Mouse (Mus musculus) forebrain, embryonic 15.5 days (tissue): ENCODE data around the gene Icos. TPM values are rescaled to one million over a fixed set of nuclear protein-coding genes. Genes with fewer than 3 reads are reported as not detected.

Experiments used
- ATAC-seq: fragments of 200-750 bp; cut with Nextera tagmentation; replicated peaks from 2 replicates; pipeline ENCODE4 v1.8.0; 2017; ENCODE audit warnings: mild to moderate bottlenecking, moderate TSS enrichment, moderate library complexity
- H3K27ac ChIP-seq: fragments of 300-500 bp; sonication (generic); replicated peaks from 2 replicates; pipeline ENCODE4 v1.5.1; 2015; ENCODE audit warnings: mild to moderate bottlenecking, inconsistent platforms
- H3K27me3 ChIP-seq: fragments of 300-500 bp; sonication (generic); 2 replicates; pipeline ENCODE4 v1.6.1; 2015; ENCODE audit warnings: inconsistent platforms
- H3K36me3 ChIP-seq: fragments of 300-500 bp; sonication (generic); 2 replicates; pipeline ENCODE4 v1.6.1; 2015; ENCODE audit warnings: mild to moderate bottlenecking, inconsistent platforms
- H3K4me1 ChIP-seq: fragments of 300-500 bp; sonication (generic); 2 replicates; pipeline ENCODE4 v1.6.1; 2015; ENCODE audit warnings: inconsistent platforms
- H3K4me2 ChIP-seq: fragments of 300-500 bp; sonication (generic); replicated peaks from 2 replicates; pipeline ENCODE4 v1.6.1; 2015; ENCODE audit warnings: mild to moderate bottlenecking, inconsistent platforms
- H3K4me3 ChIP-seq: fragments of 300-500 bp; sonication (generic); 2 replicates; pipeline ENCODE4 v1.5.1; 2015; ENCODE audit warnings: mild to moderate bottlenecking, inconsistent platforms
- H3K9ac ChIP-seq: fragments of 300-500 bp; sonication (generic); replicated peaks from 2 replicates; pipeline ENCODE4 v1.6.1; 2015; ENCODE audit warnings: mild to moderate bottlenecking, inconsistent platforms
- H3K9me3 ChIP-seq: fragments of 300-500 bp; sonication (generic); 2 replicates; pipeline ENCODE4 v1.6.1; 2016; ENCODE audit warnings: inconsistent platforms
- WGBS: fragments of 180-500 bp; shearing (Covaris S2); methylation state at CpG from one replicate; pipeline ENCODE4 v1.1.7; 2015; ENCODE audit warnings: mixed read lengths; 5-methylcytosine and 5-hydroxymethylcytosine counted together
- polyA plus RNA-seq: library from polyadenylated mRNA; unstranded; fragments of >200 nt; fragmentation: Nextera tagmentation; extraction: Ambion mirVana; gene quantifications from 2 replicates; pipeline ENCODE4 v1.2.1, GENCODE M21; 2015

The Icos gene
- 0.05 and 0.15 TPM in 2 replicates for polyA plus RNA-seq

DNA sequence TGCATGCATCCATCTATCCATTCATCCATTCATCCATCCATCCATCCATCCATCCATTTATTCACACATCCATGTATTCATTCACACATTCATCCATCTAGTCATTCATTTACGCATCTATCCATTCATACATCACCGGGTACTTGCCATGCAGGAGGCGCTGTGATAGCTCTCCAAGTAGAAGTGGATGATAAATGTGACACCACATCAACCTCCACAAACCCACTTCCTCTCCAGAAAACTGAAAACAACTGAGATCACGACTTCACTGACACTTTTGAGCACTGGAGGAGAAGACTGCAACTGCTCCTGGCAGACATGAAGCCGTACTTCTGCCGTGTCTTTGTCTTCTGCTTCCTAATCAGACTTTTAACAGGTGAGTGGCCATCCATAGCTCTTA, at the start of gene Icos:
TSS of gene Icos (plus strand) at position 287 of the 400 bp plus-strand sequence.
- Histone ChIP-seq H3K9me3 (no peaks in the 10 kb centered on the region), H3K4me2 (no peak within 1 kb of the TSS), H3K9ac (no peak within 1 kb of the TSS), H3K27me3 (no peaks in the 10 kb centered on the region), H3K4me1 (no peaks in the 10 kb centered on the region), H3K27ac (no peak within 1 kb of the TSS), H3K36me3 (no peaks in the 10 kb centered on the region), H3K4me3 (no peak within 1 kb of the TSS)
- 82% methylated on average over 6 of the region's 6 CpGs for WGBS
- ATAC-seq, result no peak

DNA sequence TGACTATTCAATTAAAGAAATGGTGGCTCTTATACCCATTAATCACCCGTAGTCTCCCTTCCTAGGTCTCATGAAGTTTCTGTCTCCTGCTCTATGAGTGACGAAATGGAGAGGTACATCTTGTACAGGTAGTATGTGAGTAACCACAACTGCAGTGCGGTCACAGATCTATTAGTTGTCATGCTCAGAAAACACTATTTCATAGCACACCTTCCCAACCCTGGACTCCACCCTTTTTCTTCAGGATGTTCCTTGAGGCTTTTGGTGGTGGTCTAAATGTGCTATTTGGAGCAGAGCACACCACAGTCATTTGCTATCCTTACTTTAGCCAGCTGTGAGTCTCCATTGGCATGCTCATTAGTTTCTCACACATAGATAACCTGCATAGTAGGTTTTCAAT, 48.7 kb upstream of the Icos start:
- no peak overlapping the region for H3K27ac ChIP-seq
- 92% methylated on average over 3 of the region's 3 CpGs for WGBS

DNA sequence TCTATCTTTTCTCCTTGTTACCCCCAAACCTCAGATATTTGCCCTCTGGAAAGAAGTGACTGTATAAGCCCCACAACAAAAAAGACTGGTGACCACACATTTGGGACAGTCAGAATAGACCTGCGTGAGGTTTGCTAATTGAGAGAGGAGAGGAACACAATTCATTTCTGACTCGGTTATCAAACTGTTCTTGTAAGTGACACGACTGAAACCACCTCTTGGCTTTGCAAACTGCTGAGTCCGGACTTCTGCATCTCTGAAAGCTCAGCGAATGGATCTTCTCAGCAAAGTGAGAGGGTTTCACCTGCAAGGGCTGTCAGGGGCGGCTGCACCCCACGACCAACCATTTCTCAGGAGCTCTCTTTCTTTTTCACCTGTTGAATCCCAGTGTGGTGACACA, 47.3 kb upstream of the Icos start:
- Histone ChIP-seq H3K4me2 (no peak overlapping the region), H3K27ac (no peak overlapping the region), H3K9me3 (no peaks in the 10 kb centered on the region), H3K27me3 (no peaks in the 10 kb centered on the region), H3K4me1 (peaks cover 5% of the 10 kb centered on the region; the same call in 1 of the 2 replicates), H3K9ac (no peak overlapping the region), H3K4me3 (no peak overlapping the region), H3K36me3 (no peaks in the 10 kb centered on the region)
- no peak for ATAC-seq
- WGBS, result 83% methylated on average over 7 of the region's 7 CpGs

More for the DNA sequence above, 48.7 kb upstream of the Icos start:
- Histone ChIP-seq H3K36me3 (no peaks in the 10 kb centered on the region), H3K9ac (no peak overlapping the region), H3K9me3 (no peaks in the 10 kb centered on the region), H3K27me3 (no peaks in the 10 kb centered on the region), H3K4me3 (no peak overlapping the region), H3K4me1 (peaks cover 5% of the 10 kb centered on the region; the same call in 1 of the 2 replicates), H3K4me2 (no peak overlapping the region)
- no peak for ATAC-seq

DNA sequence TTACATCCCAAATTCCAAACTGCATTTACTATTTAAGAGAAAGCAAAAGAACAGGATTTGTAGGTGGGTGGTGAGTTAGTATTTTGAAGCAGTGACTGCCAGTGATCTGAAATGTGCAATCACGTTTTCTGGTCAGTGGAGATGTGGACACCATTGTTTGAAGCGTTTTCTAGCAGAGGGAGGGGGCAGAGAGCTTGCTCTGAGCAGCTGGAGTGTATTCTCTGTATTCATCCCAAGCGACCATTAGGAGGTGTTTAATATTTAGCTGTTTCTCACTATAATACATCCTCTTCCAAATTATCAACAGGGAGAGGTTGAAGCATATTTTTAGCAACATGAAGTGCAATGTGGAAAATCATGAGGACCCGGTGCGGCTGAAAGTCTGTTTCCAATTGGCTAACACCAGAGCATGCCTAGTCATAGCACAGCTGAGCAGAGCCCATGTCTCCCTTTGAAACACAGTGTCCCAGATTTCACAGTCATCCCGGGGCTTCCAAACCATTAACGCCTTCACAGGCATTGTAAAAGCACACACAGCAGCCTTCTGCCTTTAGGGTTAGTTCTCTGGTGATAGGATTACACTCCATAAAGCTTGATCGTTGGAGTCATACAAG, 41.7 kb upstream of the Icos start:
- Histone ChIP-seq H3K27me3 (no peaks in the 10 kb centered on the region), H3K4me2 (0 out of 2 replicates have a peak overlapping the region, but pooled peaks have one; percentile 2), H3K36me3 (no peaks in the 10 kb centered on the region), H3K9me3 (no peaks in the 10 kb centered on the region), H3K9ac (no peak overlapping the region), H3K4me3 (no peak overlapping the region), H3K4me1 (peaks cover 11% of the 10 kb centered on the region), H3K27ac (peak overlapping the region; percentile 39; the same call in 1 of the 2 replicates)
- 42% methylated on average over 8 of the region's 8 CpGs for WGBS
- peak; percentile 76; the same call in 1 of the 2 replicates for ATAC-seq

DNA sequence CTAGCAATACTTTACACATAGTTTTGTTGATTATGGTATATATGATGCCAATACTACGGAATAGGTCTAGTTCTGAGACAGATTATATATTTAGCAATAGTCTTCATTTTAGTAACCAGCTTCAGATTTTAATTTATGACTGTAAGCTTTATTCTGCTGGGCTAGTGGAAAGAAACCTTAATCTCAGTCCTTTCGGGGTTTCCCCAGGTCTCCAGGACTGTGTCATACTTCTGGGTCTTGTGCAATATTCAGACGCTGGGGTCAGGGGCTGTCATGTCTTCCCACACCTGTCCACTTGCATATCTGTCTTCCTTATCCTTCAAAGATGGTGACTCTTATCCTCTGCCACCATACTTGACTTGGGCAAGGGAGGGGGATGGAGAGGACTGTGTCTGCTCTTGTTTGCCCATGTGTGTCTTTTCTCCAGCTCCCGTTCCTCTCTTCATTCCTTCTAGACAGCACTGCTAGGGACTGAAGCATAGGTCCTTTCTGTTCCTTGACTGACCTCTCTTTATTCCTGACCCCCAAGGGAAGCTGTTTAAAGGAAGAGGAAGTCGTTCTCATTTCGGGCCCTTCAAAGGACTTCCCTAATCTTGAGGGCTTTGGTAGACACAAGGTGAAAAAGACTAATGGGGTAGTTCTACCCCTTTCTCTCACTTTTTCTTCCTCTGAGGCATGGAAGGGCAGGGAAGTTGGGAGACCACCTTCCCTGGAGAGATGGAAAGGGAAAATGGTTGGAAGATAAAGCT, 40.6 kb upstream of the Icos start:
- ATAC-seq, result no peak
- Histone ChIP-seq H3K36me3 (no peaks in the 10 kb centered on the region), H3K9ac (no peak overlapping the region), H3K4me1 (peaks cover 8% of the 10 kb centered on the region; the same call in 1 of the 2 replicates), H3K4me2 (no peak overlapping the region), H3K27ac (no peak overlapping the region), H3K9me3 (no peaks in the 10 kb centered on the region), H3K27me3 (no peaks in the 10 kb centered on the region), H3K4me3 (no peak overlapping the region)
- 91% methylated on average over 6 of the region's 6 CpGs for WGBS

DNA sequence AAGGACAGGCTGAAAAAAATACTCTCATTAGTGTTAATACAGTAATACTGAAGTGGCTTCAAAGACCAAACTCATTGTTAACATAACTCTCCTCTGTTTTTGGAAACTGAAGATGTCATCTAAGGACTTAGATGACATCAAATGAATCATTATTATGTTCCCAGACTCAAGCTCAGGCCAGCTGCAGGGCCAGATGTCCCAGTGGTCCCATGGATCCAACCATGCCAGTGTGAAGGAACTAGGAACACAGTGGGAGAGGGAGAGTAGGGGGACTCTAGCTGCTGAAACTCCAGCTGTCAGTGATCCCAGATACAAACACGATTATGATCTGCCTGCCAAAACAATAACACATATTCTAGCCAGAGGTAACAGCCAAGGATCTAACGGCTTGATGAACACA, 39.5 kb upstream of the Icos start:
- H3K4me3 ChIP-seq, result no peak overlapping the region
- 71% methylated on average over 2 of the region's 2 CpGs for WGBS

DNA sequence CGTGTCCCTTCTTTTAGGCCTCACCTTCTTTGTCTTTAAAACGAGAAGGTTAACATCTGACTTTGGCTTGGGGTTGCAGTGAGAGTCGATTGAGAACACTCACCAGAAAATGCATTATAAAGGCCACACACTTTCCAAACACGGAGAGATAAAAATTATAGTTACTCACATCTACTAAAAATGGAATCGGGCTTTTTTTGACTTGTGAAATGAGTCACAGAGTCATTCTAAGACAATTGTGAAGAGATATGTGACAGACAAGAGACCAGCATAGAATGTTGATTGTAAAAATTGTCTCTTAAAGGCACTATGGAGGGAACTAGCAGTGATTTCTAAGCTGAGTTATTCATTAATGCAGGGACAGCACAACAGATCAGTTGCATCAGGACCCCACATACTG, 38.8 kb upstream of the Icos start:
- H3K4me3 ChIP-seq, result no peak overlapping the region
- H3K36me3 ChIP-seq, result no peaks in the 10 kb centered on the region
- H3K4me2 ChIP-seq, result no peak overlapping the region
- no peaks in the 10 kb centered on the region for H3K27me3 ChIP-seq
- no peaks in the 10 kb centered on the region for H3K9me3 ChIP-seq
- no peak overlapping the region for H3K9ac ChIP-seq
- ATAC-seq, result no peak
- H3K4me1 ChIP-seq, result peaks cover 8% of the 10 kb centered on the region; the same call in 1 of the 2 replicates
- WGBS, result 87% methylated on average over 5 of the region's 5 CpGs
- no peak overlapping the region for H3K27ac ChIP-seq

More for the DNA sequence above, 39.5 kb upstream of the Icos start:
- no peaks in the 10 kb centered on the region for H3K9me3 ChIP-seq
- H3K4me1 ChIP-seq, result peaks cover 8% of the 10 kb centered on the region; the same call in 1 of the 2 replicates
- H3K9ac ChIP-seq, result no peak overlapping the region
- H3K27me3 ChIP-seq, result no peaks in the 10 kb centered on the region
- no peaks in the 10 kb centered on the region for H3K36me3 ChIP-seq
- no peak for ATAC-seq
- no peak overlapping the region for H3K4me2 ChIP-seq
- H3K27ac ChIP-seq, result no peak overlapping the region

DNA sequence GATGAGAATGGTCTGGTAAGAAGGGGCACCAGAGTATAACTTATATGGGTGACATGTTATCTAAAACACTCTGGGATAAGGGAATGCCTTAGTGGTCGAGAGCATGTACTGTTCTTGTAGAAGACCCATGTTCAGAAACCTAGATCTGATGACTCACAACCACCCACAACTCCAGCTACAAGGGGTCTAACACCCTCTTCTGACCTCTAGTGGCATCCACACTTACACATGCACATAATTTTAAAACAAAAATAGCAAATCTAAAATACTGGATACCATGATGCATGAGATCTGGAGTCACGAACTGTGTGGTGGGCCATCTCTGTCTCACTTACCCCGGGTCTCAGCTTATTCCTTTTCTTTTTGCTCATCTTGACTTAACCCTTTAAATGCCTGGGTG, 37.7 kb upstream of the Icos start:
- no peak overlapping the region for H3K9ac ChIP-seq
- ATAC-seq, result no peak
- no peak overlapping the region for H3K4me3 ChIP-seq
- H3K4me1 ChIP-seq, result peaks cover 8% of the 10 kb centered on the region; the same call in 1 of the 2 replicates
- WGBS, result 78% methylated on average over 3 of the region's 3 CpGs
- no peak overlapping the region for H3K4me2 ChIP-seq
- no peak overlapping the region for H3K27ac ChIP-seq
- no peaks in the 10 kb centered on the region for H3K36me3 ChIP-seq
- H3K9me3 ChIP-seq, result no peaks in the 10 kb centered on the region
- H3K27me3 ChIP-seq, result no peaks in the 10 kb centered on the region

DNA sequence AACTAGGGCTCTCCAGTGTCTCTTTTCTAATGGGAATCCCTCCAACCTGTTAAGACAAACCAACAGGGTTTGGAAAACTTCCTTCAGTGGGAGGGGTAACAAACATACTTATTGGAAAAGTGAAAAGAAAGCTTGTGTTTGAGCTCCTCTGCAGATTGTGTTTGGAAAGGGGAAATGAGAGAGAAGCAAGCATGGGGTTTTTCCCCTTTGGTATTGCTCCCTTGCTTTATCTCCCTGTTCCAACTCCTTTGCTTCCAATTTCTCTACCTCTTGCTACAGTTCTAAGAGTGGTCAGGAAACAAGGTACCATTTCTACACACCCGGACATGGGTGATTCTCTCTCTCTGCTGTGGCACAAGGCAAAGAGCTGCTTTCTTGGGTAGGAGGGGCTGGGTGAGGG, 37.1 kb upstream of the Icos start:
- Histone ChIP-seq H3K4me1 (peaks cover 8% of the 10 kb centered on the region; the same call in 1 of the 2 replicates), H3K4me3 (no peak overlapping the region), H3K9me3 (no peaks in the 10 kb centered on the region), H3K36me3 (no peaks in the 10 kb centered on the region), H3K27me3 (no peaks in the 10 kb centered on the region), H3K27ac (no peak overlapping the region), H3K4me2 (no peak overlapping the region), H3K9ac (no peak overlapping the region)
- no peak for ATAC-seq
- WGBS, result 83% methylated on average over 1 of the region's 1 CpGs

DNA sequence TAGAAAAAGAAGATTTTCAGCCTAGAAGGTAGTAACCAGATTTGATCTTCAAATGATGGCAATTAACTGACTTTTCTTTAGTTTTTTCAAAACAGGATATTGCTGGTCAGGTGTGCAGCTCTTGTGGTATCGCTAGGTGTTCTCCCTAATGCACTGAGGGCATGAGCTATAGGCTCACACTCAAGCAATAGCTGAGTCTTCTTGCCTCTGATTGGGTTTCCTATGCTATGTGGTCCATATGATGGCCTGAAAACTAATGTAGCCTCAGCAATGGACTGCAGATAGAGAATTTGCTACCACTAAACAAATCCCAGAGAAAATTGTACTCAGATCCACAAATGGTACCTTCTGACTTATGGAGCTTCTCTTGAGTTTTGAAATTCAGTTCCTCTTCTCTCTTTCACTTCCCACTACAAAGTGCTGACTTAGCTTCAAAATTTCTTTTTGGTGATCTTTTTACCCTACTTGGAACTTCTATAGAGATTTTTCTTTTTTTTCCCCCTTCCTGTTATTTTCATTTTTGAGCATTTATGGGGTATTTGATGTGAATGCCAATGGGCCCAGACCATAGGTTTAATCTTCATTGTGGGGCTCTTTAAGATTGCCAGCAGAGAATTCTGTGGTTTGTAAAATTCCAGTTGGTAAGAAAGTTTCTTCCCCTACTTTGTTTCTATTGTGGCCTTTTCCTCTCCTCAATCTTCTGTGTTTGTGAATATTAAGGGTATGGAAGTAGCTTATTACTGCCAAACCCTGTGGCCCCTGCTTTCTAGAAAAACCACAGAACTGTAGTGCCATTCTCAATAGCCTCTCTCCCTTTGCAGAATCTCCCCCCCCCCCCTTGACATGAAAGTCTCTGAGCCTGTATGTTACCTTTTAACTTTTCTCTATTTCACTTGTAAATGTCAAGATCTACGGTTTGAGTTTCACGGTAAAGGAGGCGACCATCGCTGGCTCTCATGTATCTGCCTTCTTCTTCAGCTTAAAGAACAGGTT, 36.4 kb upstream of the Icos start:
- 92% methylated on average over 5 of the region's 5 CpGs for WGBS
- no peak for ATAC-seq

DNA sequence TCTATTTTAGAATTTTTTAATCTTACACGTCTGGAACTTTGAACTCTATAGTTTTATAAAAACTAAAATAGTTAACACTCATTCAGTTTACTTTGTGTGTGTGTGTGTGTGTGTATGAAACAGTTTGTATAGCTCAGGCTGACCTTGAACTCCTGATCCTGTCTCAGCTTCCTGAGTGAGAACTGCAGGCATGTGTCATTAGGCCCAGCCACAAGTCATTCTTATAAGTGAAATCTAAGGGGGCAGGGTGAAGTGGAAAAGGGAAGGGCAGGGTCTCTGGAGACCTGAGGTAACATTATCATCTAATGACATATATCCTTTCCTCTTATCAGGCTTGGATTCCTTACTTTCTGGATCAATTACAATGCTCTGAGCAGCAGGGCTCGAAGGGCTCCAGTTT, 34.8 kb upstream of the Icos start:
- no peaks in the 10 kb centered on the region for H3K36me3 ChIP-seq
- H3K4me1 ChIP-seq, result no peaks in the 10 kb centered on the region
- WGBS, result 87% methylated on average over 2 of the region's 2 CpGs
- H3K9me3 ChIP-seq, result no peaks in the 10 kb centered on the region
- no peaks in the 10 kb centered on the region for H3K27me3 ChIP-seq
- H3K27ac ChIP-seq, result no peak overlapping the region
- H3K4me2 ChIP-seq, result no peak overlapping the region
- ATAC-seq, result no peak
- H3K9ac ChIP-seq, result no peak overlapping the region
- no peak overlapping the region for H3K4me3 ChIP-seq

More for the DNA sequence above, 36.4 kb upstream of the Icos start:
- H3K9me3 ChIP-seq, result no peaks in the 10 kb centered on the region
- H3K36me3 ChIP-seq, result no peaks in the 10 kb centered on the region
- H3K27ac ChIP-seq, result no peak overlapping the region
- no peak overlapping the region for H3K4me3 ChIP-seq
- no peak overlapping the region for H3K4me2 ChIP-seq
- H3K27me3 ChIP-seq, result no peaks in the 10 kb centered on the region
- H3K4me1 ChIP-seq, result peaks cover under 1% of the 10 kb centered on the region; the same call in 1 of the 2 replicates
- H3K9ac ChIP-seq, result no peak overlapping the region
